In genomic region chr11:5782199-5782944, GRCm38 (mm10) we compare ENCODE assay signal across 10 mouse cellular contexts. TPM values are rescaled to one million over a fixed set of nuclear protein-coding genes. Genes with fewer than 3 reads are reported as not detected.
DNase-seq lines count a peak whose midpoint lies in the region; ATAC-seq and TF ChIP-seq lines count a peak whose summit lies in the region.
"Had no signal": no experiment of that assay in that cellular context is flagged by ENCODE, and none has a peak within 500 bp of the region (broad histone marks: within the 10 kb centered on the region; RNA-seq: fewer than 3 reads in every experiment).

No protein-coding gene starts in this region.

- H3K9me3 ChIP-seq in ES-Bruce4 (replicated peaks; ENCODE audit: control insufficient read depth, insufficient read depth, low read length, poor library complexity, severe bottlenecking): no peaks in the 10 kb centered on the region
- H3K9me3 ChIP-seq in liver, embryonic 11.5 days (ENCODE audit: control insufficient read depth, low read length): no peaks in the 10 kb centered on the region
- H3K9me3 ChIP-seq: megakaryocyte, embryonic 14.5 days had no signal

- H3K27me3 ChIP-seq in ES-Bruce4 (ENCODE audit: control insufficient read depth, insufficient read depth, low read length, poor library complexity, severe bottlenecking): no peaks in the 10 kb centered on the region
- H3K27me3 ChIP-seq in liver, embryonic 11.5 days (replicated peaks; ENCODE audit: control insufficient read depth, insufficient read depth, low read length): no peaks in the 10 kb centered on the region
- H3K27me3 ChIP-seq: megakaryocyte, embryonic 14.5 days had no signal

- DNase-seq in heart, postnatal 4 days: peak; percentile 32
- DNase-seq in heart, postnatal 36 days: no peak
- no peak for DNase-seq in brain, embryonic 14.5 days (ENCODE audit: low read depth)
- DNase-seq in liver, embryonic 11.5 days (ENCODE audit: low spot score): no peak
- DNase-seq in right cerebral cortex, postnatal 36 days (ENCODE audit: low spot score in 2 of 2): no peak
- no peak for DNase-seq in left cerebral cortex, adult 2 months (ENCODE audit: extremely low spot score in 1 of 2, low spot score in 2 of 2)
- no peak for DNase-seq in cerebellum, postnatal 36 days
- DNase-seq: cerebellum, postnatal 25 days had no signal

- peak; percentile 20 for TF ChIP-seq CTCF in ES-Bruce4 (IDR thresholded peaks at IDR 0.05; ENCODE audit: low read depth, low read length)
- 0 out of 2 replicates have a peak, but pooled peaks have one; percentile 12 for TF ChIP-seq CTCF in brain, embryonic 14.5 days (IDR thresholded peaks at IDR 0.05; ENCODE audit: borderline replicate concordance, extremely low read depth, insufficient read depth, insufficient read length)
- TF ChIP-seq CTCF in left cerebral cortex, adult 2 months (IDR thresholded peaks at IDR 0.05): no peak; the same call in 1 of the 2 replicates

- no peak overlapping the region for H3K9ac ChIP-seq in ES-Bruce4 (ENCODE audit: low read depth, poor library complexity, severe bottlenecking)
- H3K9ac ChIP-seq in liver, embryonic 11.5 days (ENCODE audit: low read depth, low read length): no peak overlapping the region

- no peak overlapping the region for H3K27ac ChIP-seq in ES-Bruce4 (ENCODE audit: insufficient read depth, low read length)
- H3K27ac ChIP-seq in liver, embryonic 11.5 days (ENCODE audit: low read depth, low read length): no peak overlapping the region; the same call in 1 of the 2 replicates
- no peak overlapping the region for H3K27ac ChIP-seq in left cerebral cortex, adult 2 months

- 66% methylated on average over 8 of the region's 8 CpGs for WGBS in liver, embryonic 11.5 days

- ATAC-seq in liver, embryonic 11.5 days (replicated peaks; ENCODE audit: low FRiP score): peak; percentile 83

- intact Hi-C loops in heart, postnatal 36 days (cut with DNase I): no loop called here
- intact Hi-C loops in left cerebral cortex, adult 2 months (cut with DNase I): no loop called here

- H3K36me3 ChIP-seq in ES-Bruce4 (ENCODE audit: control insufficient read depth, insufficient read depth, low read length, poor library complexity, severe bottlenecking): peaks cover 2% of the 10 kb centered on the region; the same call in 1 of the 2 replicates
- H3K36me3 ChIP-seq in liver, embryonic 11.5 days (ENCODE audit: control insufficient read depth, insufficient read depth, low read length): no peaks in the 10 kb centered on the region; the same call in 1 of the 2 replicates

- H3K4me1 ChIP-seq in ES-Bruce4 (ENCODE audit: control insufficient read depth, insufficient read depth, low read length): no peaks in the 10 kb centered on the region
- peaks cover 16% of the 10 kb centered on the region for H3K4me1 ChIP-seq in liver, embryonic 11.5 days (replicated peaks; ENCODE audit: control insufficient read depth, insufficient read depth, low read length)

- TF ChIP-seq POLR2A in ES-Bruce4 (IDR thresholded peaks at IDR 0.05; ENCODE audit: insufficient read depth, low read length): no peak
- TF ChIP-seq POLR2A in brain, embryonic 14.5 days (IDR thresholded peaks at IDR 0.05; ENCODE audit: borderline replicate concordance, extremely low read depth, insufficient read depth, insufficient read length, poor library complexity, severe bottlenecking): no peak

- H3K4me2 ChIP-seq in liver, embryonic 11.5 days: no peak overlapping the region

- H3K4me3 ChIP-seq in ES-Bruce4 (ENCODE audit: low read depth, low read length): no peak overlapping the region
- H3K4me3 ChIP-seq in liver, embryonic 11.5 days (ENCODE audit: low read depth, low read length): no peak overlapping the region
- no peak overlapping the region for H3K4me3 ChIP-seq in left cerebral cortex, adult 2 months
- H3K4me3 ChIP-seq: megakaryocyte, embryonic 14.5 days had no signal

- no peak for TF ChIP-seq EP300 in ES-Bruce4 (IDR thresholded peaks at IDR 0.05; ENCODE audit: insufficient read depth, low read depth, low read length)

RNA-seq across cellular contexts. Expression of gene Dbnl, which starts 5.9 kb away (rescaled TPM):
- total RNA-seq in heart, postnatal 4 days (2021): 10 to 100 TPM; 44.7 to 46.1 TPM
- 10 to 100 TPM; 27.5 to 30.3 TPM for total RNA-seq in heart, postnatal 36 days (2021)
- polyA plus RNA-seq in ES-Bruce4 (2011; ENCODE audit: insufficient read depth, insufficient read length, low read depth, missing spikeins): 27.4 and 33.4 TPM in 2 replicates
- 123 TPM in 2 replicates for polyA plus RNA-seq in brain, embryonic 14.5 days (2012; rRNA removed)
- polyA plus RNA-seq in liver, embryonic 11.5 days (2014; fragmentation: Nextera tagmentation; extraction: Ambion mirVana): 104 and 110 TPM in 2 replicates
- total RNA-seq in left cerebral cortex, adult 2 months (2021): 10 to 100 TPM; 68.0 to 68.4 TPM

RNA-seq across cellular contexts. Expression of gene Urgcp, which starts 20.2 kb away (rescaled TPM):
- total RNA-seq in heart, postnatal 4 days (2021): 10 to 100 TPM; 60.5 TPM
- 10 to 100 TPM; 57.1 to 59.1 TPM for total RNA-seq in heart, postnatal 36 days (2021)
- polyA plus RNA-seq in ES-Bruce4 (2011; ENCODE audit: insufficient read depth, insufficient read length, low read depth, missing spikeins): 10.6 and 11.7 TPM in 2 replicates
- 20.6 and 25.9 TPM in 2 replicates for polyA plus RNA-seq in brain, embryonic 14.5 days (2012; rRNA removed)
- polyA plus RNA-seq in liver, embryonic 11.5 days (2014; fragmentation: Nextera tagmentation; extraction: Ambion mirVana): 17.0 and 17.1 TPM in 2 replicates
- total RNA-seq in left cerebral cortex, adult 2 months (2021): 10 to 100 TPM; 67.7 to 71.0 TPM

RNA-seq across cellular contexts. Expression of gene Pgam2, which starts 21.2 kb away (rescaled TPM):
- 100 to 1,000 TPM; 715 to 738 TPM for total RNA-seq in heart, postnatal 4 days (2021)
- total RNA-seq in heart, postnatal 36 days (2021): 100 to 1,000 TPM; 793 to 969 TPM
- 1.6 and 2.2 TPM in 2 replicates for polyA plus RNA-seq in ES-Bruce4 (2011; ENCODE audit: insufficient read depth, insufficient read length, low read depth, missing spikeins)
- 0.59 and 0.82 TPM in 2 replicates for polyA plus RNA-seq in brain, embryonic 14.5 days (2012; rRNA removed)
- polyA plus RNA-seq in liver, embryonic 11.5 days (2014; fragmentation: Nextera tagmentation; extraction: Ambion mirVana): 6.0 and 12.1 TPM in 2 replicates
- total RNA-seq in left cerebral cortex, adult 2 months (2021): 1 to 10 TPM; 5.4 to 9.5 TPM

RNA-seq across cellular contexts. Expression of gene Polm, which starts 55.4 kb away (rescaled TPM):
- 1 to 10 TPM; 5.6 to 6.5 TPM for total RNA-seq in heart, postnatal 4 days (2021)
- 1 to 10 TPM; 2.7 to 3.1 TPM for total RNA-seq in heart, postnatal 36 days (2021)
- polyA plus RNA-seq in ES-Bruce4 (2011; ENCODE audit: insufficient read depth, insufficient read length, low read depth, missing spikeins): 9.3 and 9.9 TPM in 2 replicates
- 18.9 and 24.5 TPM in 2 replicates for polyA plus RNA-seq in brain, embryonic 14.5 days (2012; rRNA removed)
- 6.0 and 6.2 TPM in 2 replicates for polyA plus RNA-seq in liver, embryonic 11.5 days (2014; fragmentation: Nextera tagmentation; extraction: Ambion mirVana)
- 10 to 100 TPM in 1 of 2 experiments, 1 to 10 TPM in 1; 8.6 to 10.5 TPM for total RNA-seq in left cerebral cortex, adult 2 months (2021)

Comparison
In these comparisons a context has a peak if more than half of its experiments do, and no peak if none do; other contexts are left out.
1. RNA of gene Pgam2, which starts 21.2 kb away (total RNA-seq): 793 to 969 TPM in heart, postnatal 36 days and 715 to 738 TPM in heart, postnatal 4 days; 5.4 to 9.5 TPM in left cerebral cortex, adult 2 months; every median in the first group is over 10 times any median in the second.